Mouse (Mus musculus) neural tube, embryonic 14.5 days (tissue): ENCODE data around the gene Ccdc177. TPM values are rescaled to one million over a fixed set of nuclear protein-coding genes. Genes with fewer than 3 reads are reported as not detected.

Experiments used
- ATAC-seq: fragments of 200-750 bp; cut with Nextera tagmentation; 2 replicates; pipeline ENCODE4 v1.8.0; 2017; ENCODE audit warnings: low read depth, mild to moderate bottlenecking, moderate TSS enrichment, moderate library complexity
- H3K27ac ChIP-seq: fragments of 300-500 bp; sonication (generic); 2 replicates; pipeline ENCODE4 v1.5.1; 2014; ENCODE audit warnings: low read depth, mild to moderate bottlenecking, control low read depth, low read length, moderate library complexity, mixed read lengths
- H3K27me3 ChIP-seq: fragments of 300-500 bp; sonication (generic); 2 replicates; pipeline ENCODE4 v1.6.1; 2014; ENCODE audit warnings: low read length; ENCODE audit not compliant: control insufficient read depth, insufficient read depth
- H3K36me3 ChIP-seq: fragments of 300-500 bp; sonication (generic); 2 replicates; pipeline ENCODE4 v1.6.1; 2014; ENCODE audit warnings: low read length, mixed read lengths; ENCODE audit not compliant: control insufficient read depth, insufficient read depth
- H3K4me1 ChIP-seq: fragments of 300-500 bp; sonication (generic); 2 replicates; pipeline ENCODE4 v1.6.1; 2014; ENCODE audit warnings: low read length; ENCODE audit not compliant: control insufficient read depth, insufficient read depth
- H3K4me2 ChIP-seq: fragments of 300-500 bp; sonication (generic); 2 replicates; pipeline ENCODE4 v1.6.1; 2014; ENCODE audit warnings: mild to moderate bottlenecking, low read depth, low read length, control low read depth
- H3K4me3 ChIP-seq: fragments of 300-500 bp; sonication (generic); 2 replicates; pipeline ENCODE4 v1.5.1; 2014; ENCODE audit warnings: low read depth, low read length, control low read depth, mixed read lengths
- H3K9ac ChIP-seq: fragments of 300-500 bp; sonication (generic); replicated peaks from 2 replicates; pipeline ENCODE4 v1.6.1; 2014; ENCODE audit warnings: low read depth, mild to moderate bottlenecking, control low read depth, low read length, mixed read lengths
- H3K9me3 ChIP-seq: fragments of 300-500 bp; sonication (generic); 2 replicates; pipeline ENCODE4 v1.6.1; 2016; ENCODE audit warnings: low read length; ENCODE audit not compliant: control insufficient read depth
- WGBS: fragments of 180-500 bp; shearing (Covaris S2); extraction: QIAGEN DNeasy Blood & Tissue Kit; methylation state at CpG from one replicate; pipeline ENCODE4 v1.1.7; 2014; 5-methylcytosine and 5-hydroxymethylcytosine counted together
- polyA plus RNA-seq: library from polyadenylated mRNA; unstranded; fragments of >200 nt; fragmentation: Nextera tagmentation; extraction: Ambion mirVana; gene quantifications from 2 replicates; pipeline ENCODE4 v1.2.1, GENCODE M21; 2014

The Ccdc177 gene
- polyA plus RNA-seq, 1 experiment from 2014 or later, result 3.6 TPM

GRCm38 (mm10) chr12:80706915-80707604 lies 53.4 kb downstream of the Ccdc177 start:
- H3K27ac ChIP-seq, result no peak overlapping the region
- no peak overlapping the region for H3K4me2 ChIP-seq
- no peaks in the 10 kb centered on the region for H3K27me3 ChIP-seq
- 53% methylated on average over 6 of the region's 6 CpGs for WGBS
- H3K36me3 ChIP-seq, result no peaks in the 10 kb centered on the region
- H3K9me3 ChIP-seq, result no peaks in the 10 kb centered on the region
- no peak overlapping the region for H3K4me3 ChIP-seq
- ATAC-seq, result no peak
- H3K4me1 ChIP-seq, result 0 out of 2 replicates have a peak, but pooled peaks cover 3% of the 10 kb centered on the region
- H3K9ac ChIP-seq, result 0 out of 2 replicates have a peak overlapping the region, but pooled peaks have one; percentile 7

DNA sequence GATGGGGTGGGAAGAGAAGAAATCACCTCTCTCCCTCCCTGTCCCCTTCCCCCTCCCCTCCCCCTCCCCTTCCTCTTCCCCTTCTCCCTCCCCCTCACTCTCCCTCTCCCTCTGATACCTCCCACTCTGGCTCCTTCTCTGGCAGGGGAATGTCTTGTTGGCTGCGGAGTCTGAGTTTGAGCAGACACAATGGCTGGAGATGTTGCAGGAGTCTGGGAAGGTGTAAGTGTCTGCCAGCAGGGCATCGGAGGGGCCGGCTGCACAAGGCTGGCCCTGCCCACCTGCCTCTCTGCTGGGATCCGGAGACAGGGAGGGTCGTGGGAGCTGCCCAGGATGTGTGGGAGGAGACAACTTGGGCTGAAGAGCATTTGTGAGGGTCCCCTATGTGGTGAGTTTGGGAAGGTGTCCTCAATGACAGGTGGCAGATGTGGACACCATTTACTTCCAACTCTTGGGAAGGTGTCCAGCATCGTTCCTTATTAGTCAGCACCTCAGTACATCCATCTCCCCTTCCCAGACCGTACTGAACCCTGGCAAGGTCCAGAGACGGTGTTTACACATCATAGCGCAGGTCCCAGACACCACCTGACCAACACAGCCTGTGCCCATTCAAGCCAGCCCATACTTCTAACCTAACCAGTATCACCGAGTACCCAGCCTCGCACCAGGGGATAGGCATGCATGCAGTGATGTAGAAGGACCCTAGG lies 54.1 kb downstream of the Ccdc177 start:
- ATAC-seq, result no peak
- no peaks in the 10 kb centered on the region for H3K27me3 ChIP-seq
- H3K9ac ChIP-seq, result 0 out of 2 replicates have a peak overlapping the region, but pooled peaks have one; percentile 7
- no peak overlapping the region for H3K27ac ChIP-seq
- 0 out of 2 replicates have a peak, but pooled peaks cover 3% of the 10 kb centered on the region for H3K4me1 ChIP-seq
- no peaks in the 10 kb centered on the region for H3K36me3 ChIP-seq
- H3K4me2 ChIP-seq, result no peak overlapping the region
- no peak overlapping the region for H3K4me3 ChIP-seq
- H3K9me3 ChIP-seq, result no peaks in the 10 kb centered on the region
- 61% methylated on average over 11 of the region's 11 CpGs for WGBS

Other genes starting within 250 kb of the Ccdc177 start
- 21.2 and 22.7 TPM in 2 replicates for gene Galnt16, start 242.4 kb downstream of the Ccdc177 start, polyA plus RNA-seq
- 27.7 and 31.5 TPM in 2 replicates for gene Slc39a9, start 116.8 kb downstream of the Ccdc177 start, polyA plus RNA-seq
- gene Erh, start 116.3 kb downstream of the Ccdc177 start, polyA plus RNA-seq, result 193 and 264 TPM in 2 replicates
- gene Plekhd1, start 68.1 kb downstream of the Ccdc177 start, polyA plus RNA-seq, result 6.8 and 9.3 TPM in 2 replicates
- 11.6 and 13.6 TPM in 2 replicates for gene Susd6, start 29.8 kb upstream of the Ccdc177 start, polyA plus RNA-seq
- gene Srsf5, start 184.8 kb upstream of the Ccdc177 start, polyA plus RNA-seq, result 205 and 320 TPM in 2 replicates
- 0.66 and 0.76 TPM in 2 replicates for gene Slc10a1, start 208.0 kb upstream of the Ccdc177 start, polyA plus RNA-seq